Mouse (Mus musculus): Measurements from ENCODE around the gene Casc4.
A peak's percentile ranks its signal among the peaks of the same experiment; 100 is the strongest.

The Casc4 gene

DNA sequence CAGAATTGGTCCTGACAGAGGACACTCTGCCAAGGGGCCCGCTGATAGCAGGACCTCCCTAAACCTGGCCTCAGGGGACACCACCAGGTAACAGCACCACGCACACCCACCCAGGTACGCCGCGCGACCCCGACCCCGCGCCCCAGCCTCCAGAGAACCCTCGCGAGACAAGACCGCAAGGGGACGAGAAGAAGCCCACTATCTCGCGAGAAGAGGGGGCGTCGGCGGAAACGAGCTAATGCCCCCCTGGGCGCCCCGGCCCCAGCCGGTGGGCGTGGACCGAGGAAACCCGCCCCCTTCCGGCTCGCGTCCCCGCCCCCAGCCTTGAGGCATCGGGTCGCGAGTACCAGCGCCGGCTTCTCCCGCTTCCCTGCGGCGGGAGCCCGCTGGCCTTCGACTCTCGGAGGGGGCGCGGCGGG is at the start of gene Casc4:
Gene Casc4 (plus strand): TSS at position 339 of the 419 bp plus-strand sequence.
- DNase-seq, result peak; percentile 80 to 89

GRCm38 (mm10) chr2:121821787-121822186 is 45.0 kb upstream of the Casc4 start:
- no peak for DNase-seq

GRCm38 (mm10) chr2:121824653-121825052 is 42.1 kb upstream of the Casc4 start:
- DNase-seq, result no peak

- no peak for DNase-seq
These were observed 40.6 kb upstream of the Casc4 start for GRCm38 (mm10) chr2:121826189-121826588.

DNA sequence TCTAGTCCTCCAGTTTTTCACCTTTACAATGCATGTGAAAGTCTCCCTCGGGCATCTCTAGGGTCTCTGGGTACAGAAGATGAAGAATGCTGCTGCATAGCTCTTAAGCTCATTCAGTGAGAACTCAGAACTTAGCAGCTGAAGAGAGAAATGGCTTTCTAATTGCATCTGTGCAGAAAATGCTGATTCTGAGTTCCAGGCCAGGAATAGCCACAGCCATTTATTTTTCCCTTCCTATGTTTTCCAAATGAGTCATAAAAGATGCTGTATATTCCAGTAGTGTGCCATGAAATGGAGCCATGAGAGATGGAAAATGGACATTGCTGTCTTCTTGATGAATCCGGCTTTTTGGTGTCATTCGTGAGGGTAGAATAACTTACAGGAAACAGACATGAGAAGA is 38.4 kb upstream of the Casc4 start:
- no peak for DNase-seq

DNA sequence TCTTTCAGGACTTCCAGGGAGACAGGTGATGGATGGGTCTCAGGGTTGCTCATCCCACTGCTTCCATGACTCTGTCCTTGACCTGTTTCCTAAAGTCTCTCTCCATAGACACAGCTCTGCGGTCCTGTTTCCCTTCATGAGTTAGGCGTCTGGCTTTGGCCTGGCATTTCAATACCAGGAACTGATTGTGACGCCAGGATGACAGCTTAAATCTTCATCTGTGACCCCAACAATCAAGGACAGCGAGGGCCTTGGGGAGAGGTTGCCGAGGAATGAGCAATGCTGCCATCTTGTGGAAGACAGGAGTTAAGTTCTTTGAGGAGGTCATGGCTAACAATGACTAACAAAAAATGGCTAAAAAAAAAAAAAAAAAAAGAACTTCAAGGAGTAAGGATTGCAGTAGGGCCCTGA is 34.3 kb upstream of the Casc4 start:
- peak; percentile 9 to 48 for DNase-seq

- no peak for DNase-seq
These were observed 31.8 kb upstream of the Casc4 start for GRCm38 (mm10) chr2:121834926-121835325.

- no peak for DNase-seq
These were observed 25.3 kb upstream of the Casc4 start for GRCm38 (mm10) chr2:121841453-121841852.

DNA sequence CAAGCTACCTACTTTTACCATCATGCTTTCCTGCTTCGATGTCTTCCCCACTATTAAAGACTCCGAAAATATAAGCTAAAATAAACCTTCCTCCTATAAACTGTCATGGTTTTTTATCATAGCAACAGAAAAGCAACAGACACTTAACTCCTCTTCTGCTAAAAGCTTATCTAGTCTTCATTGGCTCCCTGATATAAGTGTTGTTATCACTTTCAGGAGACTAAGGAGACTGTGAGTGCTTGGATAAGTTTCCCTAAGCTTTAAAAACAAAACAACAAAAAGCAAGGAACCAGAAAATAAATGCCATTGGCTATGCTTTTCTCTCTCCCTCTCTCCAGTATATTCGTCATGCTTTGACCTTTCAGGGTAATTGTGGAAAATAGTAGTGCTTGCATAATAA is 24.5 kb upstream of the Casc4 start:
- DNase-seq, result no peak

- DNase-seq, result no peak
These were observed 20.7 kb upstream of the Casc4 start for GRCm38 (mm10) chr2:121846050-121846449.

- DNase-seq, result peak; percentile 13 to 47
These were observed 14.7 kb upstream of the Casc4 start for GRCm38 (mm10) chr2:121852045-121852444.

DNA sequence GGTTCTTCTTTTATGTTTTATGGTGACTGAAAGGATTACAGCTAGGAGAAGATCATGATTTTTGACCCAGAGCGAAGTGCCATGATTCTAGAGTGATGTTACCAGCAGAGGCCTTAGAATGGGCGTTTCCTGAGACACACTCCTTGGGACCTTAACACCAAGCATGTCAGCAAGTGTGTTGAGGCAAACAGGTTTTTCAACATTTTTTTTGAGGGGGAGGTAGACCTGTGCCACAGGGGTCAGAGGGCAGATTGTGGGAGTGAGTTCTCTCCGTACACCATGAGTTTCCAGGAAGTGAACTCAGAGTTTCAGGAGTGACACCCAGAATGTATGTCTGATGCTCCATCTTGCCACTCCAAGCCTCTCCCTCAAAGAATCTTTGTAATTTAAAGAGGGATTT is 12.8 kb upstream of the Casc4 start:
- DNase-seq, result no peak

DNA sequence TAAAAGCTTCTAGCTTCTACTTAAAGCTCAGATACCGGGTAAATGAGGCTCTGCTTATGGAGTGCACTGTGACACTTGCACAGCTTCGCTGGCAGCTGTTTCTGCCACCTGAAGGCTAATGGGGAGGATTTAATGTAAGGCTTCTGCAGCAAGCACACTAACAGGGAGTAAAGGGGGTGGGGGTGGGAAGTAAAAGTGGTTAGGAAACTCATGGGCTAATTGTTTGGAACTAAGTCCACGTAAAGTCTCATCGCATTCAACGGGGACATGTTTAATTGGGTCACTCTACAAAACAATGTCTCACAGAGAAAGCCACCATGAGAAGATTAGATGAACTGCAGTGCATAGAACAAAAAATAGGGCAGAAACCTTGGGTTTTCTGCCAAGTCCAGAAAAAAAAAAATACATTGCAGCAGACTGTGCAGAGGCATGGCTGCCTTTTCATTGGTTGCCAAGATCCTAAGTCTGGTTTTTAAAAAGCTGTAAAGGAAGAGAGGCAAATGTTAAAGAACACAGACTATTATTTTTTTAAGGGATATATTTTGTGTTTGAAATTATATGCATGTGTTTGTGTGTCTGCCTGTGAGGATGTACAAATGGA is 7.3 kb upstream of the Casc4 start:
- no peak for DNase-seq

GRCm38 (mm10) chr2:121866071-121866601 is 634 bp upstream of the Casc4 start:
- DNase-seq, result peak in 1 of 2 experiments; percentile 8

GRCm38 (mm10) chr2:121867051-121867928 is 520 bp downstream of the Casc4 start:
- DNase-seq, result peak in 1 of 2 experiments; percentile 21

DNA sequence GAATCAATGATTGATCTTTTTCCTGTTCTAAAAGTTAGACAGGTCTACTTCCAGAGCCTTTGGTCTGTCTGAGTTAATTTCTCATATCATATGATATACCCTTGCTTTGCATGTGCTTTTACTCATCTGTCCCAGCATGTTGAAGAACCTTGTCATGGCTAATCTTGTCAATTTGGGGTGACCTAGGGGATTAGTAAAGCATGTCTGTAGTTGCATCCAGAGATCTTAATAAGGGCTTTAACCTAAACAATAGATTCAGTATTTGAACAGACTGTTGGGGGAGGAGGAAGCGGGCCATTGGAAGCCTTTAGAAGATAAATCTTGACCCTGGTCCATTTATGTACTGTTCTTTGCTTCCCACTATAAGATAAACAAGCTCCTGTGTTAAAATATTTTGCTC is 12.7 kb downstream of the Casc4 start:
- no peak for DNase-seq

- no peak for DNase-seq
These were observed 18.8 kb downstream of the Casc4 start for GRCm38 (mm10) chr2:121885509-121886106.

DNA sequence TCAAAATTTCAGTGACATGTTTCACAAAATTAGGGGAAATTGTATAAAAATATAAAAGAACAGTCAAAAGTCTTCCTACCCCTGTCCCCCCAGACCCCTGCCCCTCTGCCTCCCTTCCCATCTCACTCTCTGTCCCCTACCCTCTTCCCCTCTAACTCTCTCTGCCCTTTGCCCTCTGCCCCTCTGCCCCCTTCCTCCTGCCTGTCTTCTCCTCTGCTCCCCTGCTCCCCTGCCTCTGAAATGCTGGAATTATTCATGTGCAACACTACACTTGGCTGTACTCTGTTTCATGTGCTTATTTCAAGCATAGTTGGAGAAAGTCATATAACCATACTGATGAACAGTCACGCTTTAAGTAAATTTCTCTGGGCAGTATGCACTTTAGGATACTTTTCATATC is 19.6 kb downstream of the Casc4 start:
- DNase-seq, result no peak

GRCm38 (mm10) chr2:121888720-121889497 is 22.1 kb downstream of the Casc4 start:
- DNase-seq, result no peak

GRCm38 (mm10) chr2:121895261-121895660 is 28.5 kb downstream of the Casc4 start:
- DNase-seq, result no peak

- no peak for DNase-seq
These were observed 30.1 kb downstream of the Casc4 start for GRCm38 (mm10) chr2:121896825-121897224.

DNA sequence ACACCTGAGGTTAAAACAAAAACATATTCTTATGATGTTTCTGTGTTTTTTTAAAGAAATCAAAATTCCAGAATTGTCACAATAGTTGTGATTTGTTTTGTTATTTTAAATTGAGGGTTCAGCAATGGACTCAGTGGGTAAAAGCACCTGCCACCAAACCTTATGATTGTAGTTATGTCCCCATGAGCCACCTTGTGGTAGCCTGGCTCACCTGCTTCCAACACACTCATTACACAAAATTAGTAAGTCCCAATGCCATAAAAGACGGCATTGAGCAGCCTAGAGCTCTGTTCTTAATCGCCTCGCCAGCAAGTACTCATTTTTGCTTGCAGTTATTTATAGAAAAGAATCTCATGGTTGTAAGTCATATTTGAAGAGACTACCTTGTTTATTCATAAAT is 43.2 kb downstream of the Casc4 start:
- DNase-seq, result no peak

Data from lung, adult 18-20 months (tissue).